Mouse (Mus musculus) embryonic facial prominence, embryonic 13.5 days (tissue): ENCODE data around the gene Mmaa. TPM values are rescaled to one million over a fixed set of nuclear protein-coding genes. Genes with fewer than 3 reads are reported as not detected.

Experiments used
- ATAC-seq: fragments of 200-750 bp; cut with Nextera tagmentation; 2 replicates; pipeline ENCODE4 v1.8.0; 2017; ENCODE audit warnings: low read depth; ENCODE audit not compliant: insufficient number of reproducible peaks, insufficient read depth, low FRiP score, low TSS enrichment
- H3K27ac ChIP-seq: fragments of 300-500 bp; sonication (generic); 2 replicates; pipeline ENCODE4 v1.5.1; 2015; ENCODE audit warnings: moderate library complexity, mild to moderate bottlenecking, inconsistent platforms
- H3K27me3 ChIP-seq: fragments of 300-500 bp; sonication (generic); 2 replicates; pipeline ENCODE4 v1.6.1; 2015; ENCODE audit warnings: mild to moderate bottlenecking, inconsistent platforms
- H3K36me3 ChIP-seq: fragments of 300-500 bp; sonication (generic); 2 replicates; pipeline ENCODE4 v1.6.1; 2015; ENCODE audit warnings: mild to moderate bottlenecking, inconsistent platforms
- H3K4me1 ChIP-seq: fragments of 300-500 bp; sonication (generic); 2 replicates; pipeline ENCODE4 v1.6.1; 2015; ENCODE audit warnings: inconsistent platforms
- H3K4me2 ChIP-seq: fragments of 300-500 bp; sonication (generic); 2 replicates; pipeline ENCODE4 v1.6.1; 2015; ENCODE audit warnings: moderate library complexity, mild to moderate bottlenecking, inconsistent platforms
- H3K4me3 ChIP-seq: fragments of 300-500 bp; sonication (generic); 2 replicates; pipeline ENCODE4 v1.5.1; 2015; ENCODE audit warnings: mild to moderate bottlenecking, inconsistent platforms
- H3K9ac ChIP-seq: fragments of 300-500 bp; sonication (generic); 2 replicates; pipeline ENCODE4 v1.6.1; 2015; ENCODE audit warnings: mild to moderate bottlenecking, inconsistent platforms
- H3K9me3 ChIP-seq: fragments of 300-500 bp; sonication (generic); 2 replicates; pipeline ENCODE4 v1.6.1; 2016; ENCODE audit warnings: inconsistent platforms
- WGBS: fragments of 180-500 bp; shearing (Covaris S2); methylation state at CpG from one replicate; pipeline ENCODE4 v1.1.7; 2015; ENCODE audit warnings: mixed read lengths; 5-methylcytosine and 5-hydroxymethylcytosine counted together
- polyA plus RNA-seq: library from polyadenylated mRNA; unstranded; fragments of >200 nt; fragmentation: Nextera tagmentation; extraction: Ambion mirVana; gene quantifications from 2 replicates; pipeline ENCODE4 v1.2.1, GENCODE M21; 2015

The Mmaa gene
- polyA plus RNA-seq, 1 experiment from 2014 or later = 16.2 TPM

DNA sequence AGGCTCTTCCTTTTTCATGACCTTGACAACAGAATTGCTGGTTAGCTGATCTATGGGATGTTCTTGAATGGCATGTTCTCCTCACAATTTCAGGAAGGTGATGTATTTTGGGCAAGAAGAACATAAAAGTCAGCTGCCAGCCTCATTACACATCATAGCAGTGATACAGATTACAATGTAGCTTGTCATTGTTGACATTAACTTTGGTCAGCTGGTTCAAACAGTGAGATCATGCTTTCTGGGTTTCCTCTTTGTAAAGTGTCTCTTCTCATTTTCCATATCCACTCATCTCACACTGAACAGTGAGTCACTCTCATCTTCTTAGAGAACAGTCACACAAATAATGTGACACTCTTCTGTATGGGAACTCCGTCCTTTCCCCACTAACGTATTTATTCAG lies 51.3 kb downstream of the Mmaa start:
- no peaks in the 10 kb centered on the region for H3K36me3 ChIP-seq
- H3K4me3 ChIP-seq = no peak overlapping the region
- no peak overlapping the region for H3K27ac ChIP-seq
- no peaks in the 10 kb centered on the region for H3K4me1 ChIP-seq
- no peaks in the 10 kb centered on the region for H3K27me3 ChIP-seq
- H3K9ac ChIP-seq = no peak overlapping the region
- WGBS = 90% methylated on average over 2 of the region's 2 CpGs
- no peaks in the 10 kb centered on the region for H3K9me3 ChIP-seq
- H3K4me2 ChIP-seq = no peak overlapping the region
- ATAC-seq = no peak

GRCm38 (mm10) chr8:79239996-79240395 lies 54.7 kb downstream of the Mmaa start:
- no peaks in the 10 kb centered on the region for H3K9me3 ChIP-seq
- ATAC-seq = no peak
- 58% methylated on average over 7 of the region's 7 CpGs for WGBS
- H3K27ac ChIP-seq = 0 out of 2 replicates have a peak overlapping the region, but pooled peaks have one; percentile 39
- no peak overlapping the region for H3K9ac ChIP-seq
- H3K4me3 ChIP-seq = no peak overlapping the region
- H3K36me3 ChIP-seq = no peaks in the 10 kb centered on the region
- H3K27me3 ChIP-seq = no peaks in the 10 kb centered on the region
- H3K4me2 ChIP-seq = no peak overlapping the region
- H3K4me1 ChIP-seq = no peaks in the 10 kb centered on the region

DNA sequence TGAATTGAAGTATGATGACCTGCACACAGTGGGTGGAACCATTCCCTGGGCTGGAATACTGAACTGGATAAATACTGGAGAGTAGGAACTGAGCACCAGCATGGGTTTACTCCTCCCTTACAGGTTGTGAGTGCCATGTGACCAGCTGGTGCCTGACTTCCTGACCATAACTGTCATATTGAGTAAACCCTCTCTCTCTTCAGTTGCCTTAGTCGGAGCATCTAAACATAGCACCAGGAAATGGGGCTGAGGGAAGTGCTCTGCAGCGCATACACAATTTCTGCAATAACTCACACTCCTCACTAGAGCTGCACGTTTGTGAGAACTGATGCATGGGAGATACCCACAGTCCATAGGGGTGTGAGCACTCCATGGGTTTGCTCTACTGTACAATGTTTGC lies 55.4 kb downstream of the Mmaa start:
- whole genome bisulfite sequencing = 75% methylated on average over 3 of the region's 3 CpGs
- no peaks in the 10 kb centered on the region for H3K36me3 ChIP-seq
- no peaks in the 10 kb centered on the region for H3K4me1 ChIP-seq
- H3K9ac ChIP-seq = no peak overlapping the region
- no peak for ATAC-seq
- H3K9me3 ChIP-seq = no peaks in the 10 kb centered on the region
- H3K4me2 ChIP-seq = no peak overlapping the region
- H3K27me3 ChIP-seq = no peaks in the 10 kb centered on the region
- H3K27ac ChIP-seq = 0 out of 2 replicates have a peak overlapping the region, but pooled peaks have one; percentile 39
- no peak overlapping the region for H3K4me3 ChIP-seq

GRCm38 (mm10) chr8:79229266-79229888 lies 65.4 kb downstream of the Mmaa start:
- ATAC-seq = no peak
- Histone ChIP-seq H3K9ac (no peak overlapping the region), H3K4me1 (peaks cover 6% of the 10 kb centered on the region; the same call in 1 of the 2 replicates), H3K27ac (no peak overlapping the region), H3K9me3 (peaks cover 9% of the 10 kb centered on the region; the same call in 1 of the 2 replicates), H3K4me2 (no peak overlapping the region), H3K36me3 (no peaks in the 10 kb centered on the region), H3K4me3 (no peak overlapping the region), H3K27me3 (no peaks in the 10 kb centered on the region)
- WGBS = 78% methylated on average over 8 of the region's 8 CpGs

DNA sequence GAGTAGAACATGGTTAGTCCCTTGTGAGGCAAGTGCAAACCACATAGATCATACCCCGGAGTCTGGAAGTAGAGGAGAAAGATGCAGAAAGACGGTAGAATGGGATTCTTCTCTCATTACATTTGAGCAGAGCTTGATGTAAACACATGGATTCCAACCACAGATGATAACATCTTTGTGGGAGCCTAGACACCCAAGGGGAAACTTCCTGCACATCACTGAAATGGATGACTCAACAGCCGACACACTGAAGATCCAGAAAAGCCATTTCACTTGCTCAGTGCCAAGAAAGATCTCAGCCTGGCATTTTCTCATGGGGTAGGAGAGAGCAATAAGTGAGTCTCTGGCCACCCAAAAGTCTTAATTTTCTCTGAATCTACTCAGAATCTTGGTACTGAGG lies 66.8 kb downstream of the Mmaa start:
- Histone ChIP-seq H3K27ac (no peak overlapping the region), H3K4me2 (no peak overlapping the region), H3K4me1 (peaks cover 15% of the 10 kb centered on the region), H3K27me3 (no peaks in the 10 kb centered on the region), H3K9ac (no peak overlapping the region), H3K9me3 (peaks cover 9% of the 10 kb centered on the region; the same call in 1 of the 2 replicates), H3K4me3 (no peak overlapping the region), H3K36me3 (no peaks in the 10 kb centered on the region)
- no peak for ATAC-seq
- WGBS = 83% methylated on average over 3 of the region's 3 CpGs

DNA sequence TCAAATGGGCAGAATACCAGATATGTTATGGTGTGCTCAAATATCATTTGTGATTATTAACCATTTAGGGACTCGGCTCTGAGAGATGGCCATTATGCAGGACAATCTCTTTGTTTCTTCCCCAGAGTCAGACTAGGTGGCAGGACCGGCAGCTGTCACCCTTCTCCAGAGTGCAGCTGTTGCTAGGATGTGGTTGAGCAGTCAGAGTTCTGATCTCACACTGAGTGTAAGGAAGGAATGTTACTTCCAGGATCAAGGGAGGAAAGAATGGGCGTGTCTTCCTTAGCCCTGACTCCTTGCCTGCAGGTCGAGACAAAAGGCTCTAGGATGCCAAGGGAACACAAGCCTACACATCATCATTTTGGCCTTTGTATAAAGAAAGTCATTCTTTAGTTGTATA lies 67.5 kb downstream of the Mmaa start:
- no peak overlapping the region for H3K27ac ChIP-seq
- no peak for ATAC-seq
- H3K27me3 ChIP-seq = no peaks in the 10 kb centered on the region
- WGBS = 80% methylated on average over 4 of the region's 4 CpGs
- H3K4me1 ChIP-seq = peaks cover 22% of the 10 kb centered on the region
- no peak overlapping the region for H3K4me2 ChIP-seq
- H3K36me3 ChIP-seq = no peaks in the 10 kb centered on the region
- H3K4me3 ChIP-seq = no peak overlapping the region
- peaks cover 9% of the 10 kb centered on the region; the same call in 1 of the 2 replicates for H3K9me3 ChIP-seq
- H3K9ac ChIP-seq = no peak overlapping the region

DNA sequence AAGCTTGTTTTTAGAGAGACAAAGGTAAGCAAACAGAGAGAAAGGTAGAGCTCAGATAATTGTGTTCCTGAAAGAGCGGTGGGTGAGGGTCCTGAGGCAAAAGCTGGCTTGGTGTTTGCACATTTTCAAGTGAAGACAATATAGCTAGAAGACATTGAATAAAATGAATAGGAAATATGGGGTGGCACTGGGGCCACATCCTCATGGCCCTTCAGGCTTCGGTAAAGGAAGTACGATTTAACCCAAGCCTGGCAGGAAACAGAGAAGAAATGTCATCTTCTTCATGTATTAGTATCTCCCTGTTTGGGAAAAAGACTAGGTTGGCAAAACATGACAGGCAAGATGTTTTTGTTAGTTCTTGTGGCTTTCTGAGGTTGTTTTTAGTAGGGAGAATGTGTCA lies 68.7 kb downstream of the Mmaa start:
- H3K27me3 ChIP-seq = no peaks in the 10 kb centered on the region
- 91% methylated on average over 3 of the region's 3 CpGs for WGBS
- no peak overlapping the region for H3K27ac ChIP-seq
- H3K36me3 ChIP-seq = no peaks in the 10 kb centered on the region
- H3K4me1 ChIP-seq = peaks cover 25% of the 10 kb centered on the region
- peaks cover 9% of the 10 kb centered on the region; the same call in 1 of the 2 replicates for H3K9me3 ChIP-seq
- H3K4me2 ChIP-seq = no peak overlapping the region
- no peak overlapping the region for H3K9ac ChIP-seq
- no peak overlapping the region for H3K4me3 ChIP-seq
- no peak for ATAC-seq

- H3K9ac ChIP-seq = no peak overlapping the region
- H3K9me3 ChIP-seq = peaks cover 9% of the 10 kb centered on the region; the same call in 1 of the 2 replicates
- H3K36me3 ChIP-seq = no peaks in the 10 kb centered on the region
- H3K4me3 ChIP-seq = no peak overlapping the region
- no peaks in the 10 kb centered on the region for H3K27me3 ChIP-seq
- H3K4me1 ChIP-seq = peaks cover 25% of the 10 kb centered on the region
- no peak overlapping the region for H3K27ac ChIP-seq
- no peak for ATAC-seq
- 80% methylated on average over 7 of the region's 7 CpGs for WGBS
- H3K4me2 ChIP-seq = no peak overlapping the region
Measured at GRCm38 (mm10) chr8:79225586-79225985, 69.2 kb downstream of the Mmaa start.

GRCm38 (mm10) chr8:79224363-79224762 lies 70.4 kb downstream of the Mmaa start:
- peaks cover 9% of the 10 kb centered on the region; the same call in 1 of the 2 replicates for H3K9me3 ChIP-seq
- no peak overlapping the region for H3K4me2 ChIP-seq
- no peaks in the 10 kb centered on the region for H3K36me3 ChIP-seq
- peaks cover 25% of the 10 kb centered on the region for H3K4me1 ChIP-seq
- WGBS = 76% methylated on average over 9 of the region's 9 CpGs
- H3K27ac ChIP-seq = no peak overlapping the region
- no peaks in the 10 kb centered on the region for H3K27me3 ChIP-seq
- ATAC-seq = no peak
- no peak overlapping the region for H3K9ac ChIP-seq
- no peak overlapping the region for H3K4me3 ChIP-seq

DNA sequence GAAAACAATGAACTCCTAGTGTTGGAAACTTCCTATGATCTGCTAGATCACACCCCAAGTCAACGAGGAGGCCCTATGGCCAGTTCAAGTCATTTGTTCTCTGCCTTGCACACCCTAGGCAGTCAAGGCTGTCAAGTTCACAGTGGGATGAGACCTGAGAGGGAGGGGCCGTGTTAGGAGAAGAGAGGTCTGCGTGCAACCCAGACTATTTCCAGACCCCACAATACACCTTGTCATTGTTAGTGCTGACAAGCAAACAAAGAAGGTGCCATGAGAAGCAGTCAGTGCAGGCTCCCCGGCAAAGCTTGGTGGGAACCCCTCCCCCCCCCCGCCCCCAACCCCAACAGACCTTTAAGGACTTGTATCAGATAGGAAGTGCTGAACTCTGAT lies 72.0 kb downstream of the Mmaa start:
- WGBS = 69% methylated on average over 5 of the region's 5 CpGs

GRCm38 (mm10) chr8:79222106-79222751 lies 72.5 kb downstream of the Mmaa start:
- H3K27ac ChIP-seq = peak overlapping the region; percentile 71
- 32% methylated on average over 5 of the region's 5 CpGs for WGBS
- H3K27me3 ChIP-seq = no peaks in the 10 kb centered on the region
- peaks cover 12% of the 10 kb centered on the region; the same call in 1 of the 2 replicates for H3K9me3 ChIP-seq
- no peak overlapping the region for H3K4me2 ChIP-seq
- no peak overlapping the region for H3K4me3 ChIP-seq
- H3K9ac ChIP-seq = no peak overlapping the region
- peaks cover 25% of the 10 kb centered on the region for H3K4me1 ChIP-seq
- H3K36me3 ChIP-seq = no peaks in the 10 kb centered on the region
- 0 out of 2 replicates have a peak, but pooled peaks have one; percentile 48 for ATAC-seq

More for the DNA sequence above, 72.0 kb downstream of the Mmaa start:
- H3K9me3 ChIP-seq = peaks cover 12% of the 10 kb centered on the region; the same call in 1 of the 2 replicates
- no peak overlapping the region for H3K4me2 ChIP-seq
- H3K27ac ChIP-seq = peak overlapping the region; percentile 71
- no peak for ATAC-seq
- no peak overlapping the region for H3K9ac ChIP-seq
- H3K4me3 ChIP-seq = no peak overlapping the region
- no peaks in the 10 kb centered on the region for H3K27me3 ChIP-seq
- H3K36me3 ChIP-seq = no peaks in the 10 kb centered on the region
- H3K4me1 ChIP-seq = peaks cover 25% of the 10 kb centered on the region
